Mouse (Mus musculus): ENCODE data around the gene Mkln1.

Gene Mkln1

GRCm38 (mm10) chr6:31399206-31399549 lies 643 bp downstream of the Mkln1 start:
- DNase-seq (ENCODE audit: low spot score in 2 of 2) = no peak

- DNase-seq (ENCODE audit: low spot score in 2 of 2) = no peak
Observed at GRCm38 (mm10) chr6:31399566-31399965, 1.0 kb downstream of the Mkln1 start.

- no peak for DNase-seq (ENCODE audit: low spot score in 2 of 2)
Observed at GRCm38 (mm10) chr6:31411017-31411416, 12.5 kb downstream of the Mkln1 start.

- DNase-seq (ENCODE audit: low spot score in 2 of 2) = no peak
Observed at GRCm38 (mm10) chr6:31412487-31412886, 14.0 kb downstream of the Mkln1 start.

- no peak for DNase-seq (ENCODE audit: low spot score in 2 of 2)
Observed at GRCm38 (mm10) chr6:31413556-31413955, 15.0 kb downstream of the Mkln1 start.

GRCm38 (mm10) chr6:31414303-31414702 lies 15.8 kb downstream of the Mkln1 start:
- no peak for DNase-seq (ENCODE audit: low spot score in 2 of 2)

- DNase-seq (ENCODE audit: low spot score in 2 of 2) = no peak
Observed at GRCm38 (mm10) chr6:31425428-31425827, 26.9 kb downstream of the Mkln1 start.

GRCm38 (mm10) chr6:31437264-31437663 lies 38.7 kb downstream of the Mkln1 start:
- no peak for DNase-seq (ENCODE audit: low spot score in 2 of 2)

- DNase-seq (ENCODE audit: low spot score in 2 of 2) = no peak
Observed at GRCm38 (mm10) chr6:31445258-31445657, 46.7 kb downstream of the Mkln1 start.

GRCm38 (mm10) chr6:31453735-31454134 lies 55.2 kb downstream of the Mkln1 start:
- DNase-seq (ENCODE audit: low spot score in 2 of 2) = no peak

- no peak for DNase-seq (ENCODE audit: low spot score in 2 of 2)
Observed at GRCm38 (mm10) chr6:31455376-31455775, 56.8 kb downstream of the Mkln1 start.

- no peak for DNase-seq (ENCODE audit: low spot score in 2 of 2)
Observed at GRCm38 (mm10) chr6:31456988-31457387, 58.5 kb downstream of the Mkln1 start.

- DNase-seq (ENCODE audit: low spot score in 2 of 2) = no peak
Observed at GRCm38 (mm10) chr6:31469431-31469830, 70.9 kb downstream of the Mkln1 start.

- DNase-seq (ENCODE audit: low spot score in 2 of 2) = no peak
Observed at GRCm38 (mm10) chr6:31478221-31478620, 79.7 kb downstream of the Mkln1 start.

- DNase-seq (ENCODE audit: low spot score in 2 of 2) = no peak
Observed at GRCm38 (mm10) chr6:31480008-31480407, 81.5 kb downstream of the Mkln1 start.

- DNase-seq (ENCODE audit: low spot score in 2 of 2) = no peak
Observed at GRCm38 (mm10) chr6:31486601-31487000, 88.1 kb downstream of the Mkln1 start.

- no peak for DNase-seq (ENCODE audit: low spot score in 2 of 2)
Observed at GRCm38 (mm10) chr6:31489950-31490349, 91.4 kb downstream of the Mkln1 start.

GRCm38 (mm10) chr6:31495122-31495731 lies 96.7 kb downstream of the Mkln1 start:
- no peak for DNase-seq (ENCODE audit: low spot score in 2 of 2)

- no peak for DNase-seq (ENCODE audit: low spot score in 2 of 2)
Observed at GRCm38 (mm10) chr6:31496227-31496626, 97.7 kb downstream of the Mkln1 start.

GRCm38 (mm10) chr6:31499836-31500235 lies 101.3 kb downstream of the Mkln1 start:
- no peak for DNase-seq (ENCODE audit: low spot score in 2 of 2)

GRCm38 (mm10) chr6:31500260-31500659 lies 101.7 kb downstream of the Mkln1 start:
- no peak for DNase-seq (ENCODE audit: low spot score in 2 of 2)

- DNase-seq (ENCODE audit: low spot score in 2 of 2) = no peak
Observed at GRCm38 (mm10) chr6:31500691-31501090, 102.2 kb downstream of the Mkln1 start.

- no peak for DNase-seq (ENCODE audit: low spot score in 2 of 2)
Observed at GRCm38 (mm10) chr6:31502614-31503013, 104.1 kb downstream of the Mkln1 start.

- DNase-seq (ENCODE audit: low spot score in 2 of 2) = no peak
Observed at GRCm38 (mm10) chr6:31513726-31514125, 115.2 kb downstream of the Mkln1 start.
